Mouse (Mus musculus): ENCODE measurements at regions not wholly inside any gene's neighbourhood (a gene's known extent, or its start where the extent isn't known, plus 50 kb on each side); places are given as distances from the start of the nearest gene placed in this dataset.

DNA sequence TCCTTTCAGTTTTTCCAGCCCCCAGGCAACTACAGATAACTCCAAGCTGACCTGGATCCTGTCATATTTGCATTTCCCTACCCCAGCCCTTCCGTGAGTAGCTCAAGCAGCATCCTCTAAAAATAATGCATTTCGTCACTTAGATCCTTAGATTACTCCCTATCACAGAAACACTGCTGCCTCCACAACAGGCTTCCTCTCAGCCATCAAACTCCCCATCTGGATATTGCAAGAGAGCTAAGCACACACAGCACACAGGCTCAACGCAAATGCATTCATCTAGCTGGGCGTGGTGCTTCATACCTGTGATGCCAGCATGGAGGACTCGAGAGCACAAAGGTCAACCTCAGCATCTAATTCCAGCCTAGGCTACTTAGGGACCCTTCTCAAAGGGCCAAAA, 260.9 kb downstream of the Sox4 start:
- no peak for DNase-seq

GRCm38 (mm10) chr13:28690511-28691160, 262.9 kb downstream of the Sox4 start:
- peak; percentile 73 for DNase-seq

- DNase-seq, result no peak
Observed at GRCm38 (mm10) chr13:28687838-28688237, 265.7 kb downstream of the Sox4 start.

GRCm38 (mm10) chr13:28684311-28684710, 269.2 kb downstream of the Sox4 start:
- DNase-seq, result no peak

GRCm38 (mm10) chr13:28680266-28680665, 273.2 kb downstream of the Sox4 start:
- no peak for DNase-seq

GRCm38 (mm10) chr13:28673622-28674021, 279.9 kb downstream of the Sox4 start:
- no peak for DNase-seq

DNA sequence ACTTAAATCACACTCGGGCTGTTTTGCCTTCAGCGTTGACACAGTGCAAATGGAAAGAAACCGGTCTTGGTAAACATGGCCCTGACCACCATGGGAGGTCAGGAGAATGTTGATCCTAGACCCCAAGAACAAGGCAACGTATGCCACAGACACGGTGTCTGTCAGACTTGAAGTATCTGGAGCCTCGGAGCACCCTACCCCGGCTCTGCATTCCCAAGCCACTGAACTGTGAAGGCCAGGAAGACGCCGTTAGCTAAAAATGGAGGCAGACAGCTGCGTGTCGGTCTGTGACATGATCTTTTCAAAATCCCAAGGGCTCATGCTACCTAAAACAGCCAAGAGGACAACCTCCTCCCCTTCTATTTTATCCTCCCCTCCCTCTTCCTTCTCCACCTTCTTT, 282.0 kb downstream of the Sox4 start:
- DNase-seq, result no peak

DNA sequence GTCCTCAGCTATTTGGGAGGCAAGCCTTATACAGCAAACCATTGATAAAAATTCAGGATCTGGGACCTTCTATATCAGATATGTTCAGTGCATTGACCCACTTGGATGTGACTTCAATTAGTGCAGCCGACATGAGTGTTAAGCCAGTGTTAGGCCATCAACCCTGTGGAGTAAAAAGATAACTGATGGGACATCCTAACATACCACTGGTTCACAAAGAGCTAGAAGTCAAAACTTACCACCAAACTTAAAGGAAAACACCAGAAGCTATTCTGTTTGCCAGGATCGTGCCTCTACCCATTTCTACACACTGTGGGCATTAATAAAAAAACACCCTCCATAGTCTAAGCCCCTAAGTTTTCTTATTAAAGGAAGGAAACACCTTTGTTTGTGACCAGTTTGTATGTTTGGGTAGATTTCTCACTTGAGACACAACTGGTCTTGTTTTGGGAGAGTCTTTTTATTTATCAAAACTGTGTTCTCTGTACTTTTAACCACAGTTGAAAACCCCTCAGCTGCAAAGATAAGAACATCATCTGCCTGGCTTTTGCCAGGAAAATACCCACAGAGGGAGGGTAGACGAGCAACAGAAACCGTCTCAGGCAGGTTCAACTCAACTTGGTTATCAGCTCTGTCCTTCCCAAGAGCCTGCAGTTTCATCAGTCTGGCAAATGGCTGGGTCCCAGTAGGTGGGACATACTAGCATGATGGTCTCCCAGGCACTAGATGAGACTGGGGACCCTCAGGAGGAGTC, 283.5 kb downstream of the Sox4 start:
- no peak for DNase-seq

GRCm38 (mm10) chr13:28666832-28667231, 286.7 kb downstream of the Sox4 start:
- DNase-seq, result peak; percentile 74

DNA sequence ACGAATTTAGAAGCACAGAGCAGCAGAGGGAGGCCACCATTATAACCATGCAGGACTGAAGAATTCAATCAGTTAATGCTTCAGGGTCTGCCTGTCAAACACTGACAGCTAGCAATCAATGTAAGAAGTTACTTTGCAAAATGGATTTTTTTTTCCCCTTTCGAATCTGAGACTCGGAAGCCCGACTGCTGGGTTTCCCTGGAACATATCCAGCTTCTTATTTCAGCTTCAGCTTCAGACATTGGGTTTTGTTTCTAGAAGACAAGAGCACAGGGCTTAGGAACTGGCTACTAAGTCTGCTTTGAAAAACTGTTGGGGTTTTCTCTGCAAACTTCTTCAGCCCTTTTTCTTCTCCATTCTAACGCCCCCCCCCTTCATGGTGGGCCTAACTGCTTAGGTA, 288.4 kb downstream of the Sox4 start:
- DNase-seq, result no peak

DNA sequence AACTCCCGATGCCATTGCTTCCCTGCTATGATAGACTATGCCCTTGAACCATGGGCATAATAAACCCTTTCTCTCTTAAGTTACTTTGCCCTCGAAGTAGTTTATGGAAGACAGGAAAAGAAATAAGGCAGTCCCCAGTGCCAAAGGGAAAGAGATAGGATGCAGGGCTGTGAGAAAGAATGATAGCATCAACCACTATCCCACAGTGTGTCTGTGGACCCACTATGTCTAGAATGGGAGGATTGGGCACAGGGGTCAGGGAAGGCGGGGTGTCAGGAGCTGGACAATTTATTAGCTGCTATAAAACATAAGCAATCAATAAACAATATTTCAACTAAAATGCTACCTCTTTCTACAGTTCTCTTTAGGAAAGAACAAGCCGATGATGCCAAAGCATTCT, 288.8 kb downstream of the Sox4 start:
- DNase-seq, result no peak

DNA sequence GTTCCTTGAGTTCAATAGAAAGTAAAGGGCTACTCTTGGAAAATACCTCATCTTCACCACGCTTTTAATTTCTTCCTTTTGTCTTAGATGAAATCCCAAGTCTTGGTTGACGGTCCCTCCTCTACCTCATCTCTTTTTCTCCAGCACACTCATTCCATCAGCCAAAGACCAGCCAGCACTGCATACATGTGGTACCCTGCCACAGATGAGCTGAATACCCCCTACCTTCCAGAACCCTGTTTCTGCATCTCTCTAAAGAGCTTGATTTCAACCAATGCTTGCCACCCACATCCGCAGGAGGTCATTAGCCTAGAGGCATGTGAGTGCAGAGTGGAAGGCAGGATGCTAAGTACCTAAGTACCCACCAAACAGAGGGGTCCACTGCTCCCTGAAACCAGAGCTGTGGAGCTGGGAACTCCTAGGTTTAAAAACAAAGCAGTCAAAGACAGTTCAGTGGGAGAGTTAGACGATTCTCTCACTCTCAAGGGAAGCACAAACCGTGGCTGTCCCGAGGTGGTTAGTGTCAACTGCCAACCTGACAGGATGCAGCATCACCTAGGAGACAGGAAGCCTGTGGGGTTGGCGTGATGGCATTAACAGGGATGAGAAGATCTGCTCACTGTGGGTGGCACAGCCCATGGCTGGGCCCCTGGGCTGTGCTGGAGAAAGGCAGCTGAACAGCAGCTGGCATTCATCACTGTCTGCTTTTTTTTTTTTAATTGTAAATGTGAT, 289.4 kb downstream of the Sox4 start:
- DNase-seq, result peak; percentile 72

GRCm38 (mm10) chr13:28663459-28663858, 290.1 kb downstream of the Sox4 start:
- peak; percentile 72 for DNase-seq

DNA sequence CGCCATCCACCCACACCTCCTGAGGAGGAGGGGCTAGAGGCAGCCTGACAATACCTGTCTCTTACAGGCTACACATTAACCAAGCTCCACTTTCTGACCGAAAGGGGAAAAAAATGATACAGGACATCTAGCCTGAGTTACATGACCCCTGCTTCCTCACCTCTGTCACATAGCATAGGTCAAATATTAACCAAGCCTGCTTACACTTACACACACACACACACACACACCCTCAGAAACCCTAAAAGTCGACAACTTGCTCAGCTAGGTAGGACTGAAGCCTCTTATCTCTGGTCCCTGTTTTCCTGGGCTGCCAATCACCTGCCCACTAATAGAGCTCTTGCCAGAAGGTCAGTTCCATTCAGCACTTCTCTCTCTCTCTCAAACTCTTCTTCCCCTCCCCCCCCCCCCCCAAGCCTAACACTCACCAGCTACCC, 291.2 kb downstream of the Sox4 start:
- DNase-seq, result no peak

GRCm38 (mm10) chr13:28660151-28660550, 293.4 kb downstream of the Sox4 start:
- no peak for DNase-seq

DNA sequence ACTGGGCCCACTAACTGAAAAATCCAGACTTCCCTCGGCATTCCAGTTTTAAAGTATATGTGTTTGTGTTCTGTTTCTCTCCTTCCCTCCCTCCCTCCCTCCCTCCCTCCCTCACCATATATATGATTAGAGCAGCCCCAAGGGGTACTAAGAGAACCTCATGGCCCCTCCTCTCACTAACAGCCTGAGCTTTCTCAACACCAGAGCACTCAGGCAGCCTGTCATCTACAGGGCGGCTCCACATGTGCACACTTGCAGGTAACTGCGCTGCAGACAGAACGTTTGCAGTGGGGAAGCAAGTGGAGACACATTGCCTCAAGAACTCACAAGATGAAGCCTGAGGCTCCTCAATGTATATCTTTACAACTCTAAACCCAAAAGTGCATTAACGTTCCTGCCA, 294.9 kb downstream of the Sox4 start:
- DNase-seq, result no peak

DNA sequence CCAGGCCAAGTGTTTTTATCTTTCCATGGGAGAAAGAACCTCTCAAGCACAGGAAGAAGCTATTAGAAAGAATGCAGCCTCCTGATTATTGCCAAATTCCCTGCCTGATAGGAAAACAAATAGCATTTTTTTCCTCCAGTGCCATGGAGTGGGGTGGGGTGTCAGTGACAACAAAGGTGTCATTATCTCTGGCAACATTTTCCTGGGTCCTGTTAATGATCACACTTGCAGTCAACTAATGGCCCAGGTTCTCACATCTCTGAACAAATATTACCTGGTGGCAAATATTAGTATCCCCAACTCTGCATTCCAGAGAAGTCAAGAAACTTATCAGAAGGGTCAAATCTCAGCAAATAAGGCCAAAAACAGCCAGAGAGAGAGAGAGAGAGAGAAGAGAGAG, 298.6 kb downstream of the Sox4 start:
- no peak for DNase-seq

GRCm38 (mm10) chr13:28653362-28653761, 300.2 kb downstream of the Sox4 start:
- DNase-seq, result no peak

DNA sequence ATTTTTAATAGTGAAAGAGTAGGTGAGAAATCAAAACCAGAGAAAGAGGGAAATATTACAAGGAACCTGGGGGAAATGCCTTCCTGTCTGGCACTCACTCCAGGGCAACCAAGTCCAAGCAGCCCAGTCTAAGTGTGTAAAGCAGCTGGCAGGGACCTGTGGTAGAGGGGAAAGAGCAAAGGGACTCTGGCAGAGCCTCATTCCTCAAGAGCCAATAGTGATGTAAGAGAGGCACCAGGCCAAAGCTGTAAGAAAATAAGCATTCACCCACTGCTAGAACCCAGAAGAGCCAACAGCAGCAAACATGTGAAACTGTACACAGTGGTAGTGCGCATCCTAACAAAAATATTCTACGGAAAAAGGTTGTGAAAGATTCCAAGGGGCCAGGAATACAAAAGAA, 301.7 kb downstream of the Sox4 start:
- DNase-seq, result no peak

- no peak for DNase-seq
Observed at GRCm38 (mm10) chr13:28645881-28646280, 307.6 kb downstream of the Sox4 start.

DNA sequence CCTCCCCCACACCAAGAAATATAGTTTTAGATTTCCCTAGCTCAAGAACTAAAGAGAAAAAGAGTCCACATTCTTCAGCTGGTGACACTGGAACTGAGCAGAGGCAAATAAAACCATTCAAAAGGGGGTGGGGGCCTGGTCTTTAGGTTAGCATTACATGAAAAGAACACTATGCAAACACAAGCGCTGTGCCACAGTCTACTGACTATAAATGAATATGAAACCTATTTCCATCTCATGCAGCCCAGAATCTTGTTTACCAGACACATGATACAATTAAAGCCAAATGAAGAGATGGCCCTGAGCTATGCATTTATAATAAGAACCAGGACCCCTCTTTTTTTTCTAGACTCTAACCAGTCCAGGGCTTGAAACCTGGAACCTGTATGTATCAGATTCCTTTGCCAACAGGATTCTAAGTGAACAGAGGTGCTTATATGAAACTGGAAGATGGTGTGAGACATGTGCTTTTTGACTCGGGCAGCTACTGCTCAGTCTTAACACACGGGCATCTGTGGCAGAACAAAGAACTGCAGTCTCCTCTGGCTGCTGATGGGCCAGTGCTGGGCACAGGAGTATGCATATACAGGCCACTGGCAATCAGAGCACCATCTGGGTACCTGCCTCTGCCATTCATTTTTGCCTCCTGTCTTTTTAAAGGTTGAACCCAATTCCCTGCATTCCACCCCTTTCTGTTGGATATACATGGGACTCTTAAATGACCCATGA, 308.5 kb downstream of the Sox4 start:
- DNase-seq, result no peak

- DNase-seq, result peak; percentile 54
Observed at GRCm38 (mm10) chr13:28640826-28641225, 312.7 kb downstream of the Sox4 start.

DNA sequence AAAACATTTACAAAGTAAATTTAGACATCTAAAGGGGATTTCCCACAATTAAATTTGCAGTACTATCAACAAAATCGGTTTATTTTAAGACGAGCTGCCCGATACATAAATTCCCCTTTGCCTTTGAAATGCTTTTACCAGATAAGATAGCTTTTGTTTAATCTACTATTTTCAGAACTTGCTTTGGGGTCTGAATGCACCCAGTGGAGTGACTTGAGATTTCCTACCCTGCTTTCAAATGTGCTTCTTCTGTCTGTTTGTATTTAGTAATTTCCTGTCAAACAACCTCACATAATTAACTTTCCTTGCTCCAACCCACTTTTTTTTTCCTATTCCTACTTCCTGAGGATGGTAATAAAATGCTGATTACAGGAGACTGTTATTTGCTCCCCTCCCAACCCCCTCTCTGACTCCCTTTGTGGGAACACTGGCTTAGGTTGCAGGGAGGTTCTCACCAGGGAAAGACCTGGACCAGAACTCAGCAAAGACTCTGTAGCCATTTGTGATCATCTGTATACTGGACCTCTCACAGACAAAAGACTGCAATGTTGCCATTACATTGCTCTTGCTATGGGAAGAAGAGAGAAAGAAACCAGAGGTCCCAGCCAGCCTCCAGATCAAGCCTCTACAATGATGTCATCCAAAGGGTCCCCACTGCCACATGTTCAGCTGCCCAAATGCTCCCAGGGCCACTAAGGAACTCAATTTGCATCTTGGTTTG, 318.1 kb downstream of the Sox4 start:
- no peak for DNase-seq
